Mouse (Mus musculus): Measurements from ENCODE around the gene Hmcn1. TPM values are rescaled to one million over a fixed set of nuclear protein-coding genes. Genes with fewer than 3 reads are reported as not detected.

The Hmcn1 gene
- total RNA-seq, 2 experiments from 2014 or later: 1.9 to 2.2 TPM

DNA sequence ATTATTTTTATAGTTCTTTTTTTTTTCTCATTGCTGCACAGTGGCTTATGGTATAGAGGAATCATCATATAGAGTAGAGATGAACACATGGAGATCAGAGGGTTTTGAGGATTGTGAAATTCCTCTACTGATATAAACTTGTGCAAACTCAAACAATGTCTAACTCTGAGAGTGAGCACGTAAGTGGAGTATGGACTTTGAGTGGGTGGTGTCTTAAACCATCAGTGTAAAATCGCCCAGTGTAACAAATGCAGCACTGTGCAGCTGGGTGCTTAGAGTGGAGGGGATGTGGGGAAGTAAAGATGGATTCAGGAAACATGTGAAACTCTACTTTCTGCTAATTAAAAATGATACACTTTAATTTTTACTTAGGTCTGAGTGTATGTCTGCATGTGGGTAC is 408.8 kb downstream of the Hmcn1 start:
- intact Hi-C loops (cut with DNase I): no loop called here
- DNase-seq (ENCODE audit: low spot score in 2 of 2): no peak

DNA sequence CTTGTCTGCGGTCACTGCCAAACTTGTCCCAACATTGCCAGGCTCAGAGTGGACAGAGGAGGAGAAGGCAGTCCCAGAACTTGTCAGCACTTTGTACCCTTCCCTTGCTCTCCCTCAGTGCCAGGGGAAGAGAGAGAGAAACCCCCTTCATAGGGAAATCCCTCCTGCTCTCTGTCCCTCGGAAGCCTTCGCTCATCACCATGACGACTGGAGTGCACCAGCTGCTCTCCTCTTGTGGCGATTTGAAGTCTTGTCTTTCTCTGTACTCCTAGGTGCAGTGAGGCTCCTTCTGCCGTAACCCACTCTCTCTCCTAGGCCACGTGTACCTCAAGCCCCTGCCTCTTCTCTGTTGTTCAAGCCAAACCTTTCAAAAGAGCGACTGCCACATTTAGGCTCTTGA is 409.5 kb downstream of the Hmcn1 start:
- no peak for DNase-seq (ENCODE audit: low spot score in 2 of 2)
- intact Hi-C loops (cut with DNase I): no loop called here

DNA sequence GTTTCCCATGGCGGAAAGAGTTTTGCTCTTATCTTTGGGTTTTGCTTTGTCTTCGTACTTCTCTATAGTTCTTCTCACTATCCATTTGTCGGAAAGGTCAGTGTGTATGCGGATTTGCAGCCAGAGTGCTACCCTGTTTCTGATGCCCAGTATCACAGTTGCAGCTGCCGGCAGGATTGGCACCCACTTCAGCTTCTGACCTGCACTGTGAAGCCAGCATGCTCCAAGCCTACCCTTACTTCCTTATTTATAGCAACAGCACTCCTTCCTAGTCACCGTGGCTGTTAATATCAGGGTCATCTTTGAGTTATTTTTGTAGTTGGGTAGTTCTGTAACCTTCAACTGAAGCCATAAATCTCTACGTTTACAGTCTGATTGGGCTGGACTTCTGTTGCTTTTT is 412.7 kb downstream of the Hmcn1 start:
- DNase-seq (ENCODE audit: low spot score in 2 of 2): no peak
- intact Hi-C loops (cut with DNase I): no loop called here

DNA sequence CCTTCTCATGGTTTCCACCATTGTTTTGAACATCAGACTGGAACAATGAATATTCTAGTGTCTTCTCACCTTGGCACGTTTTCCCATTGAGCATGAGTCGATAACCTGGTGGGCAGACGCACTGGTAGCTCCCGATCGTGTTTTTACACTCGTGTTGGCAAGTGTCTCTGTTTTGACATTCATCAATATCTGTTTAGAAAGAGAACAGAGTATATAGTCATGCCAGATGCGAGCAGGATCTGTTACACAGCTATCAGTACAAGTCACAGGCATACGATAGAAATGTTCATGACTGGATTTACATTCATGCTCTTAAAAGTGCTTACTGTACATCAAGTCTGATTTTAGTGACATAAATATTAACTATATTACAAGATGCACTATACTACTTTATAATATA is 419.8 kb downstream of the Hmcn1 start:
- intact Hi-C loops (cut with DNase I): no loop called here
- DNase-seq (ENCODE audit: low spot score in 2 of 2): no peak

DNA sequence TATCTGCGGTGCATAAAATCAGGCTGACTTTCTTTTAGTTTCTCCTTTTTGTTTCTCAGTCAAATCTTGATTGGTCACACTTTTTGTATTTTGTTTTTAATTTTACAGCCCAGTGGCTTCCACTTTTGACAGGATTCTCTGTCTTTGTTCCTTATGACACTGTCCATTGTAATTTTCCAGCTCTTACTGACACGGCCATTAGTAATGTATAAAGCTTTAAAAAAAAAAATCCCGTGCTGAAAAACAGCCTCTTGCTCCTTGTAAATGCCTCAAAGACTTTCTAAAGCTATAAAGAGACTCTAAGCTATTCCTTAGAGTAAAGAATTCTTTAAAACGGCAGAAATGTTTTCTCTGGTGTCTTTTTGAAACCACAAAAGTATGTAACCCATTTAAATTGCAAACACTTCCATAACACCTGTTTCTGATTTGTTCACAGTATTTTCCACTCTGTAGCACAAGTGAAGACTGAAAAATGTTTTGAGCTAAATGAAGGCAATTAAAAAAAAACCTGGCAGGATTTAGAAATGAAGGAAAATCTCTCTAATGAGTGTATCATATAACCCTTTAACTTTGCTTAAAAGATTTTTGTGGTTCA is 422.6 kb downstream of the Hmcn1 start:
- intact Hi-C loops (cut with DNase I): no loop called here

DNA sequence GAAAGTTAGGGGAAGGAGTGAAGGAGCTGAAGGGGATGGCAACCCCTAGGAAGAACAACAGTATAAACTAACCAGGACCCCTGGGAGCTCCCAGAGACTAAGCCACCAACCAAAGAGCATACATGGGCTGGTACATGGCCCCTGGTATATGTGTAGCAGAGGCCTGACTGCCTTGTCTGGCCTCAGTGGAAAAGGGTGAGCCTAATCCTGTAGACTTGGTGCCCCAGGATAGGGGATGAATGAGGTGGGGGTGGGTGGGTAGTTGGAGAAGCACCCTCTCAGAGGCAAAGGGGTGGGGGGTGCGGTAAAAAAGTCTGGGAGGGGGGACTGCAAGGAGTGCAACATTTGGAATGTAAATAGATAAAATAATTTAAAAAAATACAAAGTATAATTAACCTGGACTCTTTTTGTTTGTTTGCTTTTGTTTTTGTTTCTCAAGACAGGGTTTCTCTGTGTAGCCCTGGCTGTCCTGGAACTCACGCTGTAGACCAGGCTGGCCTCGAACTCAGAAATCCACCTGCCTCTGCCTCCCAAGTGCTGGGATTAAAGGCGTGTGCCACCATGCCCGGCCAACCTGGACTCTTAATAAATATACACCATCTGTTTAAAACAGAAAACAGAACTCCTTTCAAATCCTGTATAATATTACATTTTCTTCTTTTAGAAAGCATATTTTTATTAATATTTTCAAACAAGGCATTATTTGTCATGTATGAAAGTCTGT is 423.3 kb downstream of the Hmcn1 start:
- intact Hi-C loops (cut with DNase I): no loop called here
- no peak for DNase-seq (ENCODE audit: low spot score in 2 of 2)

More for the DNA sequence above, 422.6 kb downstream of the Hmcn1 start:
- no peak for DNase-seq (ENCODE audit: low spot score in 2 of 2)

DNA sequence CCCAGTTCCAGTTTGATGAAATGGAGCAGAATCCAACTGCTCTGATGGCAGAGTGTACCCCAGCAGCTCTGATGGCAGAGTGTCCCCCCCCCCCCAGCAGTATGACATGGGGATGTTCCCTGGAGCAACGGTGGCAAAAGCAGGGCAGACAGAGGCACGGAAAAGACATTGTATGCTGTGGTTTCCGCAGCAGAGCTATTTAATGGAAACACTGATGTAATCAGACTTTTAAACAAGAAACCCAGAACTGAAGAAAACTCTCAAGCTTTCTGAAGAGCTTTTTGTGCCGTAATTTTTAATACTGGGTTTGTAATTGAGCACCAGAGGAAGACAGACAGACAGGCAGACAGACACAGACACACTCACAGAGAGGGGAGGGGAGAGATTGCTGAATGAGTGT is 426.9 kb downstream of the Hmcn1 start:
- intact Hi-C loops (cut with DNase I): no loop called here
- DNase-seq (ENCODE audit: low spot score in 2 of 2): no peak

- intact Hi-C loops (cut with DNase I): no loop called here
- DNase-seq (ENCODE audit: low spot score in 2 of 2): no peak
Measured at GRCm38 (mm10) chr1:150556621-150557020, 436.6 kb downstream of the Hmcn1 start.

GRCm38 (mm10) chr1:150551390-150551789 is 441.8 kb downstream of the Hmcn1 start:
- intact Hi-C loops (cut with DNase I): no loop called here
- no peak for DNase-seq (ENCODE audit: low spot score in 2 of 2)

GRCm38 (mm10) chr1:150546463-150546862 is 446.8 kb downstream of the Hmcn1 start:
- intact Hi-C loops (cut with DNase I): no loop called here
- no peak for DNase-seq (ENCODE audit: low spot score in 2 of 2)

DNA sequence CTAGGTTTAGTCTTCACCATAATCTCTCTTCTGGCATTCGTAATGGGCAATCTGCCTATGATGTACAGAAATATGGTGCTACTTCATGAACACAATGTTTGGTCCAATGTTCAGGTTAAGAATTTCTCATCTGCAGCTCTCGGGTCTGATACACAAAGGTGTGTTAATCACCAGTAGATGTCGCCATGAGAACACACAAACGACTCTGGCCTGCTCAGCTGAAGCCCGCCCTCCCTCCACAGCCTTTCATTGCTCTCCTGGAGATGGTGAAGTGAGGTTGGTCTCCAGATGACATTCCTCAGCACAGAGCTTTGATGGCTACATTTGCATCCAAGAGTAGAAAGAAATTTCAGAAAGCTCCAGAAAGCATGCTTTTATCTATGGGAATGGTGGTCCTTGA is 453.0 kb downstream of the Hmcn1 start:
- DNase-seq (ENCODE audit: low spot score in 2 of 2): peak in 1 of 2 experiments; percentile 9
- intact Hi-C loops (cut with DNase I): loop anchor here (2.0 kb wide), 3 partner anchors 53 to 469 kb away; no protein-coding TSS in a partner anchor

- intact Hi-C loops (cut with DNase I): no loop called here
- DNase-seq (ENCODE audit: low spot score in 2 of 2): no peak
Measured at GRCm38 (mm10) chr1:150537410-150538128, 455.7 kb downstream of the Hmcn1 start.

DNA sequence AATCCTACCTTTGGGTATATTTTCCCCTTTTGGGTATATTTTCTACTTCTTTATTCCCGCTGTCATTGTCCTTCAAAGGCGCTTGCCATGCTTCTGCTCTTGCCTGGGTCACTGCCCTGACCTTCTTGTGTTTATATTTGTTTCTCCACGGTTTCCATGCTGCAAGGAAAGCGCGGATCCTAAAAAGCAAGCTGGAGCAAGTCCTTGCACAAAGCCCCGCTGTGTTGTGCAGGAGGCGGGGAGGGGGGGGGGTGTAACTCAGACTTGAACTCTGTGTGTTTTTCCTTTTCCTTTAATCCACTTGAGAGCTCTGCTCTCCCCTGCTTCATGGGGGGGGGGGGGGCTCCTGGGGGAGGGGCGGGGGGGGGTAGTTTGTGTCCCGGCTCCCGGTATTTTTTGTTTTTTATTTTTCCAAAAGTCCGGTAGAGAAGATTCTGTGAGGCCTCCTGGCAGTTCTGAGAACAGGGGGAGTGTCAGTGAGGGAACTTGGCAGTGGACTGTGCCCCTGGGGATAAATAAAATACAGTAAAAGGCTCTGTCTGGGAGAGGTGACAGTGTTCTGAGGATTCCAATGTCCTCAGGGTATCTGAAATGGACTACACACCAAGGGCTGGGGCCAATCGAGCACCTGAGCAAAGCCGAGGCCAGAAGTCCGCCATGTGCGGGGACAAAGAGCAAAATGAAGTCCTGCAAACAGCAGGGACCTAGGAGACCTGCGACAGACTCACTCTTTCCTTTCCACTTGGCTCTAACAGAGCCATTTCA is 457.3 kb downstream of the Hmcn1 start:
- intact Hi-C loops (cut with DNase I): no loop called here
- no peak for DNase-seq (ENCODE audit: low spot score in 2 of 2)

DNA sequence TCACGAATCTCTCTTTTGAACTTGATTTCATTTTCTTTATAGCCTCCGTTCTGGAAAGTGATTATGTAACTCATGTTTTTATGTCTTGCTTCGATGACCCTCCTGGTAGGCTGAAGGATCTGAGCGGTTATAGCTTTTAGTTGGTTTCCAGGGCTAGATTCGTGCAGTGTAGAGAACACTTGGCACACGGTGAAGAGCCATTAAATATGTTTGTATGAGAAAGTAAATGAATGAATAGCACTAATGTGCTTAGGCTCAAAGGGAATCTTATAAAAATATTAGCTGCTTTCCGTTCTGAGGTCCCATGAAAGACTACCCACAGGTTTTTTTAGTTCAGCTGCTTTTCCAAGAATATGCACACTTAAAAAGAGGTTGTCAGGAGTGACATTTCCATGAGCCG is 458.6 kb downstream of the Hmcn1 start:
- intact Hi-C loops (cut with DNase I): no loop called here
- no peak for DNase-seq (ENCODE audit: low spot score in 2 of 2)

GRCm38 (mm10) chr1:150513041-150513440 is 480.2 kb downstream of the Hmcn1 start:
- no peak for DNase-seq (ENCODE audit: low spot score in 2 of 2)

More at GRCm38 (mm10) chr1:150513041-150513440, 480.2 kb downstream of the Hmcn1 start:
- intact Hi-C loops (cut with DNase I): no loop called here

Other genes with a start within 250 kb of the Hmcn1 start
- not detected for gene Gm47985, start 189.1 kb upstream of the Hmcn1 start, total RNA-seq (2021)
- not detected for gene Gm8947, start 198.9 kb upstream of the Hmcn1 start, total RNA-seq (2021)
- gene Gm47995, start 205.0 kb upstream of the Hmcn1 start, total RNA-seq (2021): not detected
- not detected for gene 3110040M04Rik, start 210.7 kb upstream of the Hmcn1 start, total RNA-seq (2021)
- not detected for gene Gm47996, start 216.7 kb upstream of the Hmcn1 start, total RNA-seq (2021)